Mouse (Mus musculus): ENCODE data around the gene Hoxa3. TPM values are rescaled to one million over a fixed set of nuclear protein-coding genes. Genes with fewer than 3 reads are reported as not detected.

Hoxa3 gene
- 8.9 TPM for polyA plus RNA-seq (2014; fragmentation: Illumina TruSeq; extraction: RNeasy Lipid Tissue Mini Kit (QIAGEN cat#74804); ENCODE audit: low read depth, low replicate concordance)

GRCm38 (mm10) chr6:52213119-52213986, at the start of gene Hoxa3, which contains the start of gene Gm28308:
Hoxa3 (minus strand) TSS chr6:52213336.
Gm28308 (minus strand) TSS chr6:52213339.

GRCm38 (mm10) chr6:52260654-52261575, 47.8 kb upstream of the Hoxa3 start, which contains the start of gene Hoxa13:
Hoxa13 (minus strand) TSS chr6:52260880.

DNA sequence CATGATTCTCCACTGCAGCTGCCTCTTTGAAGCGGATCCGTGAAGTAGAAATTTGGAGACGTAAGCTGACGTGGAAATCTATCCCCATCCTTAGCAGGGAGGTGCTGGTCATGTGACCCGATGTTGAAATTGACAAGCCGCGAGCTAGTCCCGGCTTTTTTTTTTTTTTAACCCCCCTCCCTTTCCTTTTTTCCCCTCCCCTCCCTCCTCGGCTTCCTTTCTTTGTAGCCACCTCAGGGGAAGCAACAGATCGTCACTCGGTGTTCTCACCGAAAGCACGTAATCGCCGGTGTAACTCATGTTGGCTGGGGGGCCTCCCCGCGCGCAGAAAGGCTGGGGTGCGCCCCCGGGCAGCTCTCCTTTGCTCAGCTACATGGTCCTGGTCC, 32.6 kb upstream of the Hoxa3 start, which contains the start of gene Hoxa11:
Gene Hoxa11, minus strand, starts transcription at position 54 of the 386 bp plus-strand sequence.

GRCm38 (mm10) chr6:52240389-52241000, 27.4 kb upstream of the Hoxa3 start, which contains the start of gene Hoxa10:
Hoxa10 (minus strand) TSS chr6:52240854.

DNA sequence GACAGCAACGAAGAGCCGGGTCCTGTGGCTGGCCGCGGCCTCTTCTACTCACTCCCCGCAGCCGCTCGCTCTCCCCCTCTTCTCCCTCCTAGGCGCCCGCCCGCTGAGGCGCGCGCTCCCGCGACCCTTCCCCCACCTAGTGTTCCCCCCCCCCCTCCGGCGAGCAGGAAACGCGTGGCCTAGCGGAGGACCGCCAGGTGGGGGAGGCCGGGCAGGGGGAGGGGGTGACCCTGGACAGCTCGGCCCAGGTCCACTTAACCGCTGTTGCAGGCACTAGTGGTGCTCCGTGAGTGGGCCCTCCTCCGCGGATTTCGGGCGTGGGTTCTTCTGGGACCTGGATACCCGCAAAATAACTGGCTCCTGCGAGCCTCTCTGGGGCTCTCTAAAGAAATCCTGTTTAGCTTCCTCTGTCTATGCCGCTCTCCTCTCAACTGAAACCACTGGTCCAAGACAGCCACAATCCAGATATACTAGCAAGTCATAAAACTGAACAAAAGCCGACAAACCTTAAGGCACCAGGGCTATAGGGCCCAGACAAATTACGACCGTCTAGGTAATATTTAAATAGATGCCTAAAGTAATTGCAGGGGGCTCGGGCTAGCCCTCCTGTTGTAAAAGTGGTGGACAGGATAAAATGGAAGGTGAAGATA, 17.5 kb upstream of the Hoxa3 start, which contains the start of gene Hoxa9:
Gene Hoxa9, minus strand, starts transcription at position 574 of the 650 bp plus-strand sequence.

DNA sequence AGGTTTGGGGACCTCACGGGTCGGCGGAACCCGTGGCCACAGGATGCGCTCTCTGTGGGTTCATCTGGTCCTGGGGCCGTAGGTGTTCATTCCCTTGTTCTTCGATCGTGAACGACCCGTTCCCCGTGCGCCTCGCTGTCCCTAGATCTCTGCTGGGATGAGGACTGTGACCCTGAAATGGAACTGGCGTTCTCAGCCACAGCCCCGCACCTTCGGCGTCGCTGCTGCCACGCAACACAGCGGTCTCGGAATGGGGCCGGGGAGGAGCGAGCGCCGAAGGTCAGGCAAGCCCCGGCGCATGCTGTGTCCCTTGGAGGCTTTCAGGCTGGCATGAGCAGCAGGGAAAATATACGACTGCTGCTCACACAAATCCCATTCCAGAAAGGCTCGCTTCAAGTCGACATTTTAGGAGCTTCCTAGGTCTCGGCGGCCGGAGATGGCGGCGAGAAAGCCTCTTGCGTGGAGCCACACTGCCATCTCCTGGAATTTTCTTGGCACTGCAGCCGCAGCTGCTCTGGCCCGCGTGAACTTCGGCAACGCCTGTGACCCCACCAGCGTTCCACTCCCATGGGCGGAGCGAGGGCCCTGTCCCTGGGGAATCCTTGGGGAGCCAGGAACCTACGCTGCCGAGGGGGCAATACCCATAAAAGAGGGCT, 8.3 kb upstream of the Hoxa3 start, which contains the start of gene Hoxa7:
Gene Hoxa7, minus strand, starts transcription at position 518 of the 656 bp plus-strand sequence.

DNA sequence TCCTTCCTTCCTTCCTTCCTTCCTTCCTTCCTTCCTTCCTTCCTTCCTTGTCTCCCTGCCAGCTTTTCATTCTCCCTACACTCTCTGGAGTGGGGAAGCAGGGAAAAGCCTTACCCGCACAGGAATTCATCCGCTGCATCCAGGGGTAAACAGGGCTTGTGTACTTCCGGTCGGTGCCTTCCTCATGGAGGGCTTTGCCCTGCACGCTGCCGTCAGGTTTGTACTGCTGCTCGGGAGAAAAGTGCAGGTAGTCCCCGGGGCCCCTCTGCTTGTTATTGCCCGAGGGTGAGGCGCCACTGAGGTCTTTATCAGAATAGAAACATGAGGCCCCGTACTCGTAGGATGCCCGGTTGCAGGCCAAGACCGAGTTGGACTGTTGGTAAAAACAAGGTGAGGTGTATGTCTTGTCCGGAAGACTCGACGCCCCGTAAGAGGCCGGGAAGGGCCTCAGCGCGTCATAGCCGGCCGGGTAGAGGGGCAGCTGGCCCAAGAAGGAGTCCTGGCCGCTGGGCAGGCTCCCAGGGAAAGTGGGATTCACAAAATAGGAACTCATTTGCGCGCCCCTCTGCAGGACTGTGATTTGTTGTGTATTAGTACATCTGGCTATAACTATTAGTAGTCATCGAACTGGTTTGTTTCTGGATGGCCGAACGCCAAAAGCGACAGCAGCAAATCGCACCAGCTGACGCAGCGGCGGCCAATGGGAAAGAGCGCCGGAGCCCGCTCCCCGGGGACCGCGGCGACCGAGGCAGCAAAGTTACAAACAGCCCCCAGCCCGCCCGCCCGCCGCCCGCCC, 4.9 kb downstream of the Hoxa3 start, which contains the start of gene Hoxa6:
Gene Hoxa6, minus strand, starts transcription at position 651 of the 796 bp plus-strand sequence.

DNA sequence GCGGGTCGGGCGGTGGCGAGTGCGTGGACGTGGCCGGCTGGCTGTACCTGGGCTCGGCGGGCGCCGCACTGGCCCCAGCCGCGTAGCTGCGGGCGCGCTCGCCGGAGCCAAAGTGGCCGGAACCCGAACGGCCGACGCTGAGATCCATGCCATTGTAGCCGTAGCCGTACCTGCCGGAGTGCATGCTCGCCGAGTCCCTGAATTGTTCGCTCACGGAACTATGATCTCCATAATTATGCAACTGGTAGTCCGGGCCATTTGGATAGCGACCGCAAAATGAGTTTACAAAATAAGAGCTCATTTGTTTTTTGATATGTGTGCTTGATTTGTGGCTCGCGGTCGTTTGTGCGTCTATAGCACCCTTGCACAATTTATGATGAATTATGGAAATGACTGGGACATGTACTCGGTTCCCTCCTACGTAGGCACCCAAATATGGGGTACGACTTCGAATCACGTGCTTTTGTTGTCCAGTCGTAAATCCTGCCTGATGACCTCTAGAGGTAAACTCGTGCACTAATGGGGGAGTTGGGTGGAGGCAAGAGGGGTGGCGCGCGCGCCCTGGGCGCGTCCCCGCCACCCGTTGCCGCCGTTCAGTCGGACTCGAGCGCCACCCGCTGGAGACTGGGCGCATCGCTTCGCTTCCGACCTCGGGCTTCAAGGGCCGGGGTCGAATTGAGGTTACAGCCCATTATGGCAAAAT, 8.9 kb downstream of the Hoxa3 start, which contains the start of gene Hoxa5:
Gene Hoxa5, minus strand, starts transcription at position 538 of the 703 bp plus-strand sequence.

GRCm38 (mm10) chr6:52190906-52191810, 22.0 kb downstream of the Hoxa3 start, which contains the start of gene Hoxa4:
Hoxa4 (minus strand) TSS chr6:52191753.

GRCm38 (mm10) chr6:52177061-52177735, 35.9 kb downstream of the Hoxa3 start, which contains the start of gene 5730596B20Rik:
5730596B20Rik (plus strand) TSS chr6:52177498.

GRCm38 (mm10) chr6:52164626-52165440, 48.3 kb downstream of the Hoxa3 start, which contains the start of gene Hoxa2:
Hoxa2 (minus strand) TSS chr6:52164831.

DNA sequence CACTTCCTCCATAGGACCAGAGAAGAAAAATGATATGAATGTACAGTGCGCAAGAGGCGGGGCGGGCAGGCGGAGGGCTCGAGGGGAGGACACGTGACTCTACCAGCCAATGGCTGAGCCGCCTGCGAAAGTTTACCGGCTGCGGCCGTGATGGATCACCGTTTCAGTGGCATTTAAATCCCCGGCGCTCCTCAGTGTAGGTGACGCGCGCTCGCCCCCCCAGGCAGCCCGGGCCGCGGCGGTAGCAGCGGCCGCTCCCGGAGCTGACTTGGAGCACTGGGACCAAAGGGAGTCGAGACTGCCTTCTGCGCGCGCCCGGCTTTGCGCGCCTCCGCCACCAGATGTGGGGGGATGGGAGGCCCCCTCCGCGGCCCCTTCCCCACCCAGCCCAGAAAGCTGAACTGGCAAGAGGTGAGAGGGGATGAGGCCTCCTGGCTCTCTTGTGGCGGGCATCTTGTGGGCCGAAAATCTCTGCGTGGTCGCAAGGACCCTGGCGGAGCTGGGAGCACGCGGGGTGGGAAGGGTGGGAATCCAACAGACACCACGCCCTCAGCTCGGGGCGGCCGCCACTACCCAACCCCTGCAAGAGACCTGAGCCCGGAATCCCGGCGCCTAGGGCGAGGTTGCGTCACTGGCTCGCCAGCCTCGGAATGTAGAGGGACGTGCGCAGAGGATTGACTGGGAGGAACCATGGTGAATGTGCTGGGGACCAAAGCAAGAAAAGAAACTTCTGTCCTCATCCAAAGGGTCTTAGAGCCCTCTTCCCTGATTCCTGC, 54.7 kb downstream of the Hoxa3 start, which contains the start of gene Hoxa1:
Gene Hoxa1, minus strand, starts transcription at position 42 of the 776 bp plus-strand sequence.

